Mouse (Mus musculus): ENCODE results near the gene Mypn.

DNA sequence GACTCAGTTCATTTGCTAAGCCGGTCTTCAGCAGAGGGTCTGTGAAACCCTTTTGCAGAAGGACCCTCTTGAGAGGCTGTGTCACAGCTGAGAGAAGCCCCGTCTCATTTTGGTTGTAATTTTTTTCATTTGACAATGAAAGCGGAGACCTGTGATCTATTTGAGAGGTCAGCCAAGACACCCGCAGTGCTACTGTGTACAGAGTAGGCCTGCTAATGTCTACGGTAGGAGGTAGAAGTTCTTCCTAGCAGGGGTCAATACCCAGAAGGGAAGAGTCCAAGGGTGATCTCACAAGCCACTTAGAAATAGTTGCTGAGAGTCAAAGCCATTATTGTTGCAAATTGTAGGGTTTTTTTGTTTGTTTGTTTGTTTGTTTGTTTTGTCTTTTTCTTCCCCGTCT lies 49.5 kb downstream of the Mypn start:
- TF ChIP-seq CTCF (IDR thresholded peaks at IDR 0.05; ENCODE audit: low read depth) = no peak
- TF ChIP-seq EP300 (IDR thresholded peaks at IDR 0.05; ENCODE audit: low read depth) = no peak
